Mouse (Mus musculus) heart, postnatal 0 days (tissue): ENCODE data around the gene Tomm34. TPM values are rescaled to one million over a fixed set of nuclear protein-coding genes. Genes with fewer than 3 reads are reported as not detected.
A peak's percentile ranks its signal among the peaks of the same experiment; 100 is the strongest.

Experiments
- ATAC-seq: fragments of 200-750 bp; cut with Nextera tagmentation; 2 replicates; pipeline ENCODE4 v1.8.0; 2017; ENCODE audit warnings: low read depth, moderate number of reproducible peaks, moderate library complexity; ENCODE audit not compliant: insufficient read depth
- DNase-seq: peaks from one replicate; pipeline ENCODE4 v3.0.0-alpha.2; 2016; ENCODE audit warnings: low spot score
- H3K27ac ChIP-seq: fragments of 300-500 bp; sonication (generic); 2 replicates; pipeline ENCODE4 v1.5.1; 2014; ENCODE audit warnings: low read depth, mild to moderate bottlenecking
- H3K27me3 ChIP-seq: fragments of 300-500 bp; sonication (generic); 2 replicates; pipeline ENCODE4 v1.6.1; 2014; ENCODE audit warnings: low read length, mixed read lengths; ENCODE audit not compliant: control insufficient read depth, insufficient read depth
- H3K36me3 ChIP-seq: fragments of 300-500 bp; sonication (generic); replicated peaks from 2 replicates; pipeline ENCODE4 v1.6.1; 2014; ENCODE audit warnings: low read length, mixed read lengths; ENCODE audit not compliant: control insufficient read depth, insufficient read depth
- H3K4me1 ChIP-seq: fragments of 300-500 bp; sonication (generic); 2 replicates; pipeline ENCODE4 v1.6.1; 2014; ENCODE audit warnings: antibody characterized with exemption; ENCODE audit not compliant: control insufficient read depth, insufficient read depth
- H3K4me2 ChIP-seq: fragments of 300-500 bp; sonication (generic); 2 replicates; pipeline ENCODE4 v1.6.1; 2014; ENCODE audit warnings: low read depth, mild to moderate bottlenecking, low read length, moderate library complexity
- H3K4me3 ChIP-seq: fragments of 300-500 bp; sonication (generic); 2 replicates; pipeline ENCODE4 v1.5.1; 2014; ENCODE audit warnings: low read depth, low read length
- H3K9ac ChIP-seq: fragments of 300-500 bp; sonication (generic); replicated peaks from 2 replicates; pipeline ENCODE4 v1.6.1; 2014; ENCODE audit warnings: low read depth, low read length, mixed read lengths
- H3K9me3 ChIP-seq: fragments of 300-500 bp; sonication (generic); replicated peaks from 2 replicates; pipeline ENCODE4 v1.6.1; 2016; ENCODE audit warnings: low read length; ENCODE audit not compliant: control insufficient read depth
- CTCF ChIP-seq: IDR thresholded peaks from 2 replicates; pipeline ENCODE4 v1.5.1; 2016; ENCODE audit warnings: antibody characterized with exemption, control low read depth, low read depth
- EP300 ChIP-seq: IDR thresholded peaks from 2 replicates; pipeline ENCODE4 v1.6.1; 2016; ENCODE audit warnings: antibody characterized with exemption, low read depth
- WGBS: fragments of 180-500 bp; shearing (Covaris S2); extraction: QIAGEN DNeasy Blood & Tissue Kit; methylation state at CpG from one replicate; pipeline ENCODE4 v1.1.7; 2014; 5-methylcytosine and 5-hydroxymethylcytosine counted together
- polyA plus RNA-seq: library from polyadenylated mRNA; unstranded; fragments of >200 nt; fragmentation: Nextera tagmentation; extraction: Ambion mirVana; gene quantifications from 2 replicates; pipeline ENCODE4 v1.2.1, GENCODE M21; 2015
- total RNA-seq: library from RNA; depleted of rRNA; stranded (reverse); fragments of >200 nt; gene quantifications from 2 replicates; pipeline ENCODE4 v1.2.3, GENCODE M21; 2014; ENCODE audit warnings: low replicate concordance; rRNA removed

The Tomm34 gene
- total and polyA plus RNA-seq, 2 experiments from 2014 or later, result 35.1 to 46.6 TPM

DNA sequence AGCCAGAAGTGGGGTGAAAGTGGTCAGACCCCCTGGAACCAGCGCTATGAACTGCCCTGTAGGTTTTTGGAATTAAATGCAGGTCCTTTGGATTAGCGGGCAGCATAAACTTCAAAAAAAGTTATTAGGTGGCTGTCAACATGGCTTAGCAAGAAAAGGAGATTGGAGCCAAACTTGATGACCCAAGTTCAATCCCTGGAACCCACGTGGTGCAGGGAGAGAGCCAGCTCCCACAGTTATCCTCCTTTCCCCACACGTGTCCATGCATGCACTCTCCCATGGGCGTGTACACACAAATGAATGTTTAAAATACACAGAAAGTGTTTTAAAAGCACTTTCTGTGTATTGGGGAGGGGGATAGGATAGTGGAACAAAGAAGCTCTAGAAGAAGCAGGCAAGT lies 60.5 kb downstream of the Tomm34 start:
- whole genome bisulfite sequencing, result 81% methylated on average over 5 of the region's 5 CpGs
- H3K27ac ChIP-seq, result no peak overlapping the region

DNA sequence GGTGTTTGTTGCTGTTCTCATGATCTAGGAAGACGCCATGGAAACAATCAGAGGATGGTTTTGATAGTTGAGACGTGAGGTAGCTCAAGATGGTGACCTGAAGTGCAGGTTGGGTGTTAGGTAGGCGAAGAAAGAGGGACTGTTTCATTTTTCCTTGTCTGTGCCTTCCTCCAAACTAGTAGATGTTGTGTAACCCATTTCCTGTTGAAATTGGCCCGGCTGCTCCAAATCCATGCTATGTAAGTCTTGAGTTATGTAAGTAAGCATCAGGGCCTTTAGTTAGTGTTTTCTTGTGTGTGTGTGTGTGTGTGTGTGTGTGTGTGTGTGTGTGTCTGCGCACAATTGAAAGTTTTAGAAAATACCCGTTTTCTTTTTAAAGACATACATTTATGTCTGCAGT lies 61.7 kb downstream of the Tomm34 start:
- 77% methylated on average over 6 of the region's 6 CpGs for WGBS
- H3K4me1 ChIP-seq, result peaks cover 23% of the 10 kb centered on the region
- ATAC-seq, result no peak
- H3K4me3 ChIP-seq, result no peak overlapping the region
- H3K4me2 ChIP-seq, result no peak overlapping the region
- H3K9me3 ChIP-seq, result no peaks in the 10 kb centered on the region
- peaks cover 29% of the 10 kb centered on the region for H3K36me3 ChIP-seq
- no peak for DNase-seq
- no peaks in the 10 kb centered on the region for H3K27me3 ChIP-seq
- no peak overlapping the region for H3K9ac ChIP-seq
- peak overlapping the region; percentile 11; the same call in 1 of the 2 replicates for H3K27ac ChIP-seq
- TF ChIP-seq CTCF (no peak), EP300 (no peak)

More for the DNA sequence above, 60.5 kb downstream of the Tomm34 start:
- peaks cover 42% of the 10 kb centered on the region for H3K36me3 ChIP-seq
- H3K4me1 ChIP-seq, result peaks cover 19% of the 10 kb centered on the region
- H3K27me3 ChIP-seq, result no peaks in the 10 kb centered on the region
- no peak overlapping the region for H3K4me2 ChIP-seq
- TF ChIP-seq EP300 (no peak), CTCF (no peak)
- no peak overlapping the region for H3K9ac ChIP-seq
- DNase-seq, result no peak
- H3K4me3 ChIP-seq, result no peak overlapping the region
- H3K9me3 ChIP-seq, result no peaks in the 10 kb centered on the region
- ATAC-seq, result no peak

DNA sequence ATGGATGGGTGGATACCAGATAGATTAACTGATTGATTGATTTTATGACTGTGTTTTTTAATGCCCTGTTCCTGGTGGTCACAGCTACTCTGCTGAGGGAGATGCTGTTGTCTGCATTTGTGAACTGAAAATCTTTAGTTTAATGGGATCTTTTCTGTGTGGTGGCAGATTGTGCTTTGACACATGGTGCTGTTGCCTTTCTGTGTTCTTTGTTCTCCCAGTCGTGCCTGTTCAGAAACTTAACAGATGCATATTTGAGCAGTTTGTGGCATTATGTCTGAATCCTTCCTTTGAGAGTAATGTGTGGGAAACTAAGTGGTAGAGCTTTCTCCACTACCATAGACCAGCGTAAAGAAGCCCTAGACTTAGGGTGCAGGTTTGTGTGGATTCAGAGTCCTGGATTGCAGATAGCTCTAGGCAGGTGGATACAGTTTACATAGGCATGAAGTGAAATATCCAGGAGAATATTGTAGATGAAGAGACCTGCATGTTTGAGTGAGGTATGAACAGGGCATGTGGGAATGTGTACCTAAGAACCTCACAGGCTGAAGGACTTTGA lies 62.9 kb downstream of the Tomm34 start:
- DNase-seq (no peak), ATAC-seq (no peak)
- no peak overlapping the region for H3K4me3 ChIP-seq
- no peaks in the 10 kb centered on the region for H3K9me3 ChIP-seq
- no peak overlapping the region for H3K27ac ChIP-seq
- no peak overlapping the region for H3K9ac ChIP-seq
- H3K27me3 ChIP-seq, result no peaks in the 10 kb centered on the region
- H3K36me3 ChIP-seq, result peaks cover 18% of the 10 kb centered on the region
- WGBS, result 79% methylated on average over 2 of the region's 2 CpGs
- TF ChIP-seq EP300 (no peak), CTCF (no peak)
- H3K4me2 ChIP-seq, result no peak overlapping the region
- H3K4me1 ChIP-seq, result peaks cover 27% of the 10 kb centered on the region

DNA sequence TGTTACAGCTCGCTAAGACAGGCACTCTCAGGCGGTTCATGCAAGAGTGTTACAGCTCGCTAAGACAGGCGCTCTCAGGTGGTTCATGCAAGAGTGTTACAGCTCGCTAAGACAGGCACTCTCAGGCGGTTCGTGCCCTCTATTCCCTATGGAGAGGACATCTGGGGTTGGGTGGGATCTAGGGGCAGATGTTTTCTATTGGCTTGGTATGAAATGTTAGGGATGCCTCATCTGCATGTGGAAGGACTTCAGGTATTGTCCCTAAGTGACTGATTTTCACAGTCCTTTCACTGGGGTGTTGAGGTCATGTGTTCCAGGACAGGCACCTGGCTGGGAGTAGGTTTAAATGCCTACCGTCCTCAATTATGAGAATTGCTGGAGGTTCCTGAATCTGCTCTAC lies 63.4 kb downstream of the Tomm34 start:
- Histone ChIP-seq H3K36me3 (peaks cover 13% of the 10 kb centered on the region), H3K9ac (no peak overlapping the region), H3K27ac (no peak overlapping the region), H3K9me3 (no peaks in the 10 kb centered on the region), H3K4me2 (no peak overlapping the region), H3K27me3 (no peaks in the 10 kb centered on the region), H3K4me3 (no peak overlapping the region), H3K4me1 (peaks cover 27% of the 10 kb centered on the region)
- TF ChIP-seq EP300, result no peak
- no peak for TF ChIP-seq CTCF
- WGBS, result 81% methylated on average over 8 of the region's 8 CpGs
- DNase-seq (no peak), ATAC-seq (no peak)

DNA sequence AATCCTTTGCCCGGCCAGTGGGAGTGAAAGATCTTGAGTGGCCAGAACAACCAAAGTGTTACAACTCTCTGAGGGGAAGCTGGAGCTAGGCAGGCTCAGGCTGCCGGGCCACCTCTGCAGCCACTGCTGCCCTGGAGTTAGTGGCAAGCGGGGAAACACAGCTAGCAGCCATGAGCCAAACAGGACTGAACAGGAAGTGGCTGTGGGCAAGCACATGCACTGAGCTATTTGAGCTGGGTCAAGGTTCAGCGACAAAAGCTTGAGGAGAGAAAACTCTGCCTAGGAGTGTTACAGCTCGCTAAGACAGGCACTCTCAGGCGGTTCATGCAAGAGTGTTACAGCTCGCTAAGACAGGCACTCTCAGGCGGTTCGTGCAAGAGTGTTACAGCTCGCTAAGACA lies 64.0 kb downstream of the Tomm34 start:
- H3K9ac ChIP-seq, result no peak overlapping the region
- H3K9me3 ChIP-seq, result no peaks in the 10 kb centered on the region
- DNase-seq, result peak; percentile 13
- H3K27ac ChIP-seq, result no peak overlapping the region; the same call in 1 of the 2 replicates
- no peak overlapping the region for H3K4me3 ChIP-seq
- no peak for ATAC-seq
- peaks cover 27% of the 10 kb centered on the region for H3K4me1 ChIP-seq
- no peak overlapping the region for H3K4me2 ChIP-seq
- H3K36me3 ChIP-seq, result peaks cover 7% of the 10 kb centered on the region
- H3K27me3 ChIP-seq, result no peaks in the 10 kb centered on the region
- whole genome bisulfite sequencing, result 57% methylated on average over 10 of the region's 10 CpGs
- no peak for TF ChIP-seq EP300
- TF ChIP-seq CTCF, result no peak

DNA sequence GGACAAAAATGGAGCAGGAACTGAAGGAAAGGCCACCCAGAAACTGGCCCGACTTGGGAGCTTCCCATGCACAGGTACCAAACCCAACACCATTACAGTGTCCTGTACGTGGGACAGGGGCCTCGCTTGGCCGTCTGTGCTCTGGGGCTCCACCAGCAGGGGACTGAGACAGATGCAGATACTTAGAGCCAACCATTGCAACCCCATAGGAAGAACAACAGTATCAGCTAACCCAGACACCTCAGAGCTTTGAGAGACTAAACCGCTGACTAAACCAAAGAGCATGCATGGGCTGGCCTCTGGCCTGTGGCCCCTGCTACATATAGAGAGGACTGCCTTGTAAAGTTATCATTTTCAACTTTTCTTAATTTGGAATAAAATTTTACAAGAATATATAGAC lies 66.5 kb downstream of the Tomm34 start:
- Histone ChIP-seq H3K9me3 (no peaks in the 10 kb centered on the region), H3K4me1 (peaks cover 38% of the 10 kb centered on the region), H3K27ac (no peak overlapping the region), H3K9ac (no peak overlapping the region), H3K27me3 (no peaks in the 10 kb centered on the region), H3K4me3 (no peak overlapping the region), H3K4me2 (no peak overlapping the region), H3K36me3 (no peaks in the 10 kb centered on the region)
- ATAC-seq (no peak), DNase-seq (no peak)
- WGBS, result 68% methylated on average over 5 of the region's 5 CpGs
- no peak for TF ChIP-seq EP300
- no peak for TF ChIP-seq CTCF

Other genes starting within 250 kb of the Tomm34 start
- gene Kcnk15, start 217.5 kb downstream of the Tomm34 start, total RNA-seq, result not detected in 2 replicates
- not detected in 2 replicates for gene Kcnk15, start 217.5 kb downstream of the Tomm34 start, polyA plus RNA-seq
- 0.08 and 2.0 TPM in 2 replicates for gene Rims4, start 152.5 kb downstream of the Tomm34 start, total RNA-seq
- 0.07 and 0.08 TPM in 2 replicates for gene Rims4, start 152.5 kb downstream of the Tomm34 start, polyA plus RNA-seq
- gene Ywhab, start 76.2 kb downstream of the Tomm34 start, total RNA-seq, result 31.8 and 35.0 TPM in 2 replicates
- 157 and 158 TPM in 2 replicates for gene Ywhab, start 76.2 kb downstream of the Tomm34 start, polyA plus RNA-seq
- not detected in 2 replicates for gene Pabpc1l, start 45.7 kb downstream of the Tomm34 start, total RNA-seq
- gene Pabpc1l, start 45.7 kb downstream of the Tomm34 start, polyA plus RNA-seq, result 0.56 and 1.0 TPM in 2 replicates
- 16.6 and 19.4 TPM in 2 replicates for gene Stk4, start 847 bp downstream of the Tomm34 start, total RNA-seq
- 8.6 TPM in 2 replicates for gene Stk4, start 847 bp downstream of the Tomm34 start, polyA plus RNA-seq
- gene Kcns1, start 99.9 kb upstream of the Tomm34 start, total RNA-seq, result 0.23 TPM in 1 of 2 replicates, not detected in the other
- 0.04 and 0.05 TPM in 2 replicates for gene Kcns1, start 99.9 kb upstream of the Tomm34 start, polyA plus RNA-seq
- not detected in 2 replicates for gene Wfdc5, start 111.6 kb upstream of the Tomm34 start, total RNA-seq
- not detected in 2 replicates for gene Wfdc5, start 111.6 kb upstream of the Tomm34 start, polyA plus RNA-seq
- not detected in 2 replicates for gene Wfdc12, start 119.4 kb upstream of the Tomm34 start, total RNA-seq
- not detected in 2 replicates for gene Wfdc12, start 119.4 kb upstream of the Tomm34 start, polyA plus RNA-seq
- not detected in 2 replicates for gene Wfdc15a, start 129.0 kb upstream of the Tomm34 start, total RNA-seq
- gene Wfdc15a, start 129.0 kb upstream of the Tomm34 start, polyA plus RNA-seq, result not detected in 2 replicates
- not detected in 2 replicates for gene Wfdc15b, start 150.5 kb upstream of the Tomm34 start, total RNA-seq
- not detected in 2 replicates for gene Wfdc15b, start 150.5 kb upstream of the Tomm34 start, polyA plus RNA-seq
- not detected in 2 replicates for gene Svs2, start 167.3 kb upstream of the Tomm34 start, total RNA-seq
- gene Svs2, start 167.3 kb upstream of the Tomm34 start, polyA plus RNA-seq, result not detected in 2 replicates
- gene Svs3b, start 185.5 kb upstream of the Tomm34 start, total RNA-seq, result not detected in 2 replicates
- not detected in 2 replicates for gene Svs3b, start 185.5 kb upstream of the Tomm34 start, polyA plus RNA-seq
- not detected in 2 replicates for gene Svs4, start 207.3 kb upstream of the Tomm34 start, total RNA-seq
- gene Svs4, start 207.3 kb upstream of the Tomm34 start, polyA plus RNA-seq, result not detected in 2 replicates
- not detected in 2 replicates for gene Svs3a, start 218.1 kb upstream of the Tomm34 start, total RNA-seq
- gene Svs3a, start 218.1 kb upstream of the Tomm34 start, polyA plus RNA-seq, result not detected in 2 replicates
- not detected in 2 replicates for gene Svs6, start 245.6 kb upstream of the Tomm34 start, total RNA-seq
- not detected in 2 replicates for gene Svs6, start 245.6 kb upstream of the Tomm34 start, polyA plus RNA-seq